Mouse (Mus musculus) G1E (cell line): Measurements from ENCODE around the gene Nlrp1b.

Experiments used
- CTCF ChIP-seq: IDR thresholded peaks from 2 replicates; pipeline ENCODE4 v1.5.1; 2012; ENCODE audit warnings: low read depth, low read length, inconsistent platforms, mixed read lengths
- GATA1 ChIP-seq: IDR thresholded peaks from 2 replicates; pipeline ENCODE4 v1.6.1; 2012; ENCODE audit warnings: borderline replicate concordance, low read length, inconsistent platforms, mixed read lengths
- GATA2 ChIP-seq: IDR thresholded peaks from 2 replicates; pipeline ENCODE4 v1.6.1; 2012; ENCODE audit warnings: low read depth, low read length, inconsistent platforms, borderline replicate concordance
- POLR2AphosphoS5 ChIP-seq: IDR thresholded peaks from 2 replicates; pipeline ENCODE4 v1.6.1; 2012; ENCODE audit warnings: low read depth, low read length, inconsistent platforms; ENCODE audit not compliant: insufficient replicate concordance
- TAL1 ChIP-seq: conservative IDR thresholded peaks from 2 replicates; pipeline ENCODE4 v1.6.1; 2012; ENCODE audit warnings: low read depth, low read length, inconsistent platforms, mixed read lengths

DNA sequence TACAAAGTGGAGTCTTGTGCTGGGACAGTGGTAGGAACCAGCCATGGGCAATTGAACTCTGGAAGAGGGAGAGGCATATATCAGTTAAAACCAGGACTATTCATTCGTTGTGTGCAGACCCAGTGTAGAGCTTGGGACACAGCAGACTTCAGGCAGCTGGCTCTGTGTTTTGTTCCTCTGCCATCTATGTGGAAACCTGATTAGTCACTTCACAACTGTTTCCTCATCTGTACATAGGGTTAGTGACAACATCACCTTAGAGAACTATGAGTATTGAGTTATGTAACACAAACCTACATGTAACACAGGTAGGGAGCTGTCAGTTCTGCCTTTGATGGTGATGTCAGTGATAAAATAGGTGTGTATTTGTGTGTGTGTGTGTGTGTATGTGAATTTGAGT, 66.4 kb downstream of the Nlrp1b start:
- TF ChIP-seq CTCF (no peak), GATA1 (no peak), TAL1 (no peak), POLR2AphosphoS5 (no peak), GATA2 (no peak)
